Mouse (Mus musculus): ENCODE results near the gene B4galt7. TPM values are rescaled to one million over a fixed set of nuclear protein-coding genes. Genes with fewer than 3 reads are reported as not detected.
A peak's percentile ranks its signal among the peaks of the same experiment; 100 is the strongest.
"Not testable (repeated sequence)": the region's sequence is repeated elsewhere in the genome, so short reads cannot be mapped to it uniquely, and the experiment has no call there.

The B4galt7 gene
- polyA plus RNA-seq, 1 experiment from 2014 or later = 21.7 TPM

- Histone ChIP-seq H3K4me1 (replicated peaks) (peaks cover 15% of the 10 kb centered on the region), H3K9ac (no peak within 1 kb of the TSS), H3K4me3 (replicated peaks) (no peak within 1 kb of the TSS), H3K4me2 (replicated peaks) (no peak within 1 kb of the TSS), H3K27me3 (replicated peaks) (no peaks in the 10 kb centered on the region), H3K36me3 (no peaks in the 10 kb centered on the region), H3K9me3 (no peaks in the 10 kb centered on the region), H3K27ac (no peak within 1 kb of the TSS)
- ATAC-seq = no peak
- 99% methylated on average over 2 of the region's 2 CpGs for WGBS
Observed at GRCm38 (mm10) chr13:55573432-55573831, 26.3 kb upstream of the B4galt7 start, which contains the start of gene Tmed9. Tmed9 (plus strand) TSS chr13:55573732.

- H3K4me1 ChIP-seq (replicated peaks) = peaks cover 10% of the 10 kb centered on the region
- no peak overlapping the region for H3K4me2 ChIP-seq (replicated peaks)
- no peak overlapping the region for H3K9ac ChIP-seq
- H3K9me3 ChIP-seq = no peaks in the 10 kb centered on the region
- H3K27ac ChIP-seq = no peak overlapping the region
- ATAC-seq = no peak
- no peak overlapping the region for H3K4me3 ChIP-seq (replicated peaks)
- 74% methylated on average over 5 of the region's 5 CpGs for WGBS
- no peaks in the 10 kb centered on the region for H3K36me3 ChIP-seq
- no peaks in the 10 kb centered on the region for H3K27me3 ChIP-seq (replicated peaks)
Observed at GRCm38 (mm10) chr13:55574321-55574720, 25.4 kb upstream of the B4galt7 start.

DNA sequence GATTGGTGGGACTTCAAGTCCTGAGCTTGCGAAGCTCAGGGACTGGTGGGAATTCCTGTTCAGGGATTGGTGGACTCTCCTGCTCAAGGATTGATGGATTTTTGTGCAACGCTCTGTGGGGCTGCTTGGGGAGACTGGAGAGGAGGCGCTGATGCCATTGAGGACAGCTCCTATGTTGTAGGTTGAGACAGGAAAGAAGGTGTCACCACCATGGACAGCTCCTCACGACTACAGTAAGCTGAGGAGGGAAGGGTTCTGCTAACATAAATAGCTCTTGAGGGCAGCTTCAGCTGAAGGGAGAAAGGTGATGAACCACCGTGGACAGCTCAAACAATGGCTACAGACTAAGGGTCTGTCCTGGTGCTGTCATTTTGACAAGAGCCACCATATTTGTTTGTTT is 23.8 kb upstream of the B4galt7 start:
- no peak overlapping the region for H3K4me2 ChIP-seq (replicated peaks)
- 60% methylated on average over 5 of the region's 5 CpGs for WGBS
- H3K36me3 ChIP-seq = no peaks in the 10 kb centered on the region
- H3K4me3 ChIP-seq (replicated peaks) = no peak overlapping the region
- H3K9me3 ChIP-seq = no peaks in the 10 kb centered on the region
- H3K4me1 ChIP-seq (replicated peaks) = 0 out of 2 replicates have a peak, but pooled peaks cover 3% of the 10 kb centered on the region
- no peaks in the 10 kb centered on the region for H3K27me3 ChIP-seq (replicated peaks)
- ATAC-seq = no peak
- no peak overlapping the region for H3K27ac ChIP-seq
- no peak overlapping the region for H3K9ac ChIP-seq

GRCm38 (mm10) chr13:55576872-55577271 is 22.8 kb upstream of the B4galt7 start:
- not testable (repeated sequence) for H3K4me1 ChIP-seq (replicated peaks); H3K27me3 ChIP-seq (replicated peaks); H3K9me3 ChIP-seq; H3K27ac ChIP-seq; H3K4me2 ChIP-seq (replicated peaks); H3K4me3 ChIP-seq (replicated peaks); H3K36me3 ChIP-seq; H3K9ac ChIP-seq; ATAC-seq
- 72% methylated on average over 7 of the region's 7 CpGs for WGBS

DNA sequence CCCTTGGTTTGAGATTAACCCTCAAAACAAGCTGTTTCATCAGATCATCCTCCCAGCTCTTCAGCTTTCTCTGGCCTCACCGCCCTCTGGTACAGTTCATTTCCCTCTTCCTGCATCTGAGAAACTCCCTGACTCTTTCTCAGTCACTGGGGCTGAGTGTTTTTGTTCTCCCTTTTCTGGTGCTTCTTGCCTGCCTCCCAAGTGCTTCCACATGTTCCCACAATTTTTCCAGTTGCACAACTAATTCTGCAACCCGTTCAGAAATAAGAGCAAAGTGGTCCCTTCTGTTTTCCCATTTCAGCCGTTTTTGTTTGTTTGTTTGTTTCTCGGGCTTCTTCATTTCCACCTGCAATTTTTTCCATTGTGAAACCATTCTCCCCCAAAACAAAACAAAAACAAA is 21.6 kb upstream of the B4galt7 start:
- Histone ChIP-seq H3K4me1 (replicated peaks) (no peaks in the 10 kb centered on the region), H3K27me3 (replicated peaks) (no peaks in the 10 kb centered on the region), H3K9me3 (no peaks in the 10 kb centered on the region), H3K36me3 (no peaks in the 10 kb centered on the region), H3K9ac (no peak overlapping the region), H3K27ac (no peak overlapping the region), H3K4me3 (replicated peaks) (no peak overlapping the region), H3K4me2 (replicated peaks) (no peak overlapping the region)
- WGBS = 78% methylated on average over 4 of the region's 4 CpGs
- ATAC-seq = no peak

DNA sequence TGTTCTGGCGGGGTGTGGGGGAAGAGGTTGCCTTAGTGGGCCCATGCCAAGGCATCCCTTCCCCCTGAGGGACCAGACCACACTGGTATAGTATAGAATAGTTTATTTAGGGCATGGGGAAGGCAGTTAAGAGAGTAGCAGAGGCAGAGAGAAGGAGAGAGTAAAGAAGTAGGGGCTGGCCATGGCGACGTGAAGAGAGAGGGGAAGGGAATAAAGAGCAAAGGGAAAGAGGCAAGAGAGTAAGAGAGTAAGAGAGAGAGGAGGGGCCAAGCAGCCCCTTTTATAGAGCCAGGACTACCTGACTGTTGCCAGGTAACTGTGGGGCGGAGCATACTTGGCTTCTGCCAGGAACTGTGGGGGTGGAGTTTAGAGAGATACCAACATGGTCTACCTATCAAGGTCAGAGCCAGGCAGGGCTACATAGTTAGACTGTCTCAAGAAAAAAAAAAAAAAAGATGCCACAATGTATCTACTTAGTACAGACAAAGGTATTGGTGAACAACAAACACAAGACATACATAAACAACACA is 7.7 kb upstream of the B4galt7 start:
- 68% methylated on average over 4 of the region's 4 CpGs for WGBS
- Histone ChIP-seq H3K27me3 (replicated peaks) (no peaks in the 10 kb centered on the region), H3K27ac (no peak overlapping the region), H3K9ac (no peak overlapping the region), H3K4me1 (replicated peaks) (peaks cover 5% of the 10 kb centered on the region; the same call in 1 of the 2 replicates), H3K36me3 (peaks cover 25% of the 10 kb centered on the region), H3K4me2 (replicated peaks) (no peak overlapping the region), H3K9me3 (no peaks in the 10 kb centered on the region), H3K4me3 (replicated peaks) (no peak overlapping the region)
- peak; percentile 24 for ATAC-seq

DNA sequence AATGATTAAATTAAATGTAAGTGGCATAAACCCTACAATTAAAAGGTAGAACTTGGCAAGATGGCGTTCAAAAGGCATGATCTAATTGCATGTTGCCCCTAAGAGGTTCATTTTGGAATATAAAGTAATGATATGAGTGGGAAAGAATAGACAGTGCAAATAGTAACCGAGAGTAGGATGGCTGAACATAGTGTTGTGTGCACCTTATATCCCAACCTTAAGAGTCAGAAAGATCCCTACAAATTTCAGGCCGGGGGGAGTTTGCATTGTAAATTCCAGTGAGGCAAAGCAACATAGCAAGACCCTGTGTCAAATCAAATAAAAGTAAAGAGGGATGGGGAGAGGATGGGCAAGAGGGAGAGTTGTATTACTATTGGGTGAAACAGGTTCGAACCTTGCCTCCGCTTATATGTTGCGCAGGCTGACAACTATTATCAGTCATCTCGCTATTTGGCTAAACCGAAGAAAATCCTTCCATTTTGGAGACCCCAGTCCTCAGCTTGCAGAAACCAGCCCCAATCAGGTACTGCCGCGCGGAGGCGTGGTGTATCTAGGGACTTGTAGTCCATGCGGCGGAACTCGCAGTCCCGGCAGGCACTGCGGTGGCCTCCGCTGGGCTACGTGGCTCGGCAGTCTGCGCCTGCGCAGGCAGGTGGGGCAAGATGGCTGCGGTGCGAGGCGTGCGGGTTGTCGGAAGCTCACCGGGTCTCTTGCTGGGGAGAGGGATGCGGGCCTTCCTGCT is 7.0 kb upstream of the B4galt7 start:
- Histone ChIP-seq H3K9ac (peak overlapping the region; percentile 83), H3K9me3 (no peaks in the 10 kb centered on the region), H3K27me3 (replicated peaks) (no peaks in the 10 kb centered on the region), H3K4me2 (replicated peaks) (peak overlapping the region; percentile 59), H3K4me1 (replicated peaks) (peaks cover 5% of the 10 kb centered on the region; the same call in 1 of the 2 replicates), H3K27ac (peak overlapping the region; percentile 14; the same call in 1 of the 2 replicates), H3K4me3 (replicated peaks) (peak overlapping the region; percentile 75), H3K36me3 (peaks cover 26% of the 10 kb centered on the region)
- peak; percentile 99 for ATAC-seq
- WGBS = 5% methylated on average over 29 of the region's 29 CpGs

DNA sequence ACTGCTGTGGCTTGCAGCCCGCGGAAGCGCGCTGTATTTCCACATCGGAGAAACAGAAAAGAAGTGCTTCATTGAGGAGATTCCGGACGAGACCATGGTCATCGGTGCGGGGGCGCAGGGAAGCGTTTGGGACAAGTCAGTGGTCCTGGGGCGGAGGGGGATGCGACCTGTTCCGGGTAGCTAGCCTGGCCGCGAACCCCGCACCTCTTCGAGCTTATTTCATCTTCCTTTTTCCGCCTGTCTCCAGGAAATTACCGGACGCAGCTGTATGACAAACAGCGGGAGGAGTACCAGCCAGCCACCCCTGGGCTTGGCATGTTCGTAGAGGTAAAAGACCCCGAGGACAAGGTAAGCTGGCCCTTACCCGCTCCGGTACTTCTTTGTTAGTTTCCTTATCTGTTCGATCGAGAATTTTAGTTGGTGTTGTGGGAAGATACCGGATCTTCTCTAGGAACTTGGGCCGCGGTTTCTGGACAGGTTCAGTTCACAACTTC is 6.4 kb upstream of the B4galt7 start:
- Histone ChIP-seq H3K9me3 (no peaks in the 10 kb centered on the region), H3K4me3 (replicated peaks) (peak overlapping the region; percentile 75), H3K9ac (peak overlapping the region; percentile 83), H3K27ac (peak overlapping the region; percentile 14; the same call in 1 of the 2 replicates), H3K36me3 (peaks cover 30% of the 10 kb centered on the region), H3K27me3 (replicated peaks) (no peaks in the 10 kb centered on the region), H3K4me1 (replicated peaks) (peaks cover 5% of the 10 kb centered on the region; the same call in 1 of the 2 replicates), H3K4me2 (replicated peaks) (peak overlapping the region; percentile 59)
- under 1% methylated on average over 31 of the region's 31 CpGs for WGBS
- peak; percentile 68 for ATAC-seq

DNA sequence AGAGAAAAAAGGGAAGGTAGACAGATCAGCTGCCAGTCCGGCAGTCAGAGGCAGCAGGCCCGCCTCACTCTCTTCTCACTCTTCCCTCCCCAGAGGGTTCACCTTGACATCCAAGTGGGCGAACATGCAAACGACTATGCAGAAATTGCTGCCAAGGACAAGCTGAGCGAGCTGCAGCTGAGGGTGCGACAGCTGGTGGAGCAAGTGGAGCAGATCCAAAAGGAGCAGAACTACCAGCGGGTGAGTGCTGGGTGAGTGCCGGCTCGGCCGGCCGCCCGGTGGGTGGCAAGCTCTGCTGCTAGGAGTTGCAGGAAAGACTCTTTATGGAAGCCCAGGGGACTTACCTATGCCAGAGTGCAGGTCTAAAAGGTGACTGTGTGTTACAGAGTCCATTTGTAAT is 4.3 kb upstream of the B4galt7 start:
- Histone ChIP-seq H3K27ac (no peak overlapping the region), H3K27me3 (replicated peaks) (no peaks in the 10 kb centered on the region), H3K4me2 (replicated peaks) (no peak overlapping the region), H3K9ac (no peak overlapping the region), H3K4me3 (replicated peaks) (no peak overlapping the region), H3K4me1 (replicated peaks) (peaks cover 5% of the 10 kb centered on the region; the same call in 1 of the 2 replicates), H3K9me3 (no peaks in the 10 kb centered on the region), H3K36me3 (peaks cover 30% of the 10 kb centered on the region)
- ATAC-seq = no peak
- 83% methylated on average over 12 of the region's 12 CpGs for WGBS

DNA sequence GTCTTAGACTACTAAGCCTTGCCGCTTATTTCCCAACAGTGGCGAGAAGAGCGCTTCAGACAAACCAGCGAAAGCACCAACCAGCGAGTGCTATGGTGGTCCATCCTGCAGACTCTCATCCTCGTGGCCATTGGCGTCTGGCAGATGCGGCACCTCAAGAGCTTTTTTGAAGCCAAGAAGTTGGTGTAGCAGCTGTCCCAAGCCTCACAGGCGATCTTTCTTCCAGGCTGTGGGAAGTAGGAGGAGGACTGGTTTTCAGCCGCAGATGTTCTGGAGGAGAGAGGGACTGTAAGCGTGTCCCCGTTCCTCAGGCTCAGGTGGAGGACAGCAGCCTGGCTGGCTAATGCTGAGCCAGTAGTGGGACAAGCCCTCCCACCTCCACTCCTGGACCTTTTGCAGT is 2.9 kb upstream of the B4galt7 start:
- H3K4me1 ChIP-seq (replicated peaks) = peaks cover 9% of the 10 kb centered on the region
- 95% methylated on average over 12 of the region's 12 CpGs for WGBS
- no peaks in the 10 kb centered on the region for H3K9me3 ChIP-seq
- H3K27me3 ChIP-seq (replicated peaks) = no peaks in the 10 kb centered on the region
- ATAC-seq = no peak
- H3K27ac ChIP-seq = no peak overlapping the region
- no peak overlapping the region for H3K4me2 ChIP-seq (replicated peaks)
- H3K9ac ChIP-seq = no peak overlapping the region
- H3K36me3 ChIP-seq = peaks cover 30% of the 10 kb centered on the region
- H3K4me3 ChIP-seq (replicated peaks) = no peak overlapping the region

DNA sequence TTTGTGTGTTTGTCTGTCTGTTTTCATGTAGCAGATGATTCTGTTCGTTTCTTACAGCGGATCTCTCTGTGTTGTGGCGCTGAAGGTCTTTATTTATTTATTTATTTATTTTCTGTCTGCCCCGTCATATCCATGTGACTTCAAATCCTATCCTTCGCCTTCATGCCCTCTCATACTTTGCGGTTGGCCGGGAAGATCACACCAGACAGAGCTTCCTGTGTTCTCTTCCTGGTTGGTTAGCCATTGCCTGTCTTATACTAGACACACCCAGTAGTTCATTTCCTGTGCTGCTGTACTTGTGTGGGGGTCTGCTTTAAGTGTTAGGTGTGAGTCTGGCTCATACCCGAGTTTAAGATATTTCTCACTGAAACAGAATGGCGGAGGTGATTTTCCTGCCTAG is 961 bp downstream of the B4galt7 start:
- H3K4me1 ChIP-seq (replicated peaks) = peaks cover 4% of the 10 kb centered on the region
- no peaks in the 10 kb centered on the region for H3K27me3 ChIP-seq (replicated peaks)
- no peak overlapping the region for H3K27ac ChIP-seq
- WGBS = 16% methylated on average over 9 of the region's 9 CpGs
- H3K36me3 ChIP-seq = peaks cover 24% of the 10 kb centered on the region
- peak overlapping the region; percentile 95 for H3K4me3 ChIP-seq (replicated peaks)
- peak; percentile 28; the same call in 1 of the 2 replicates for ATAC-seq
- H3K9ac ChIP-seq = peak overlapping the region; percentile 94; the same call in 1 of the 2 replicates
- H3K9me3 ChIP-seq = no peaks in the 10 kb centered on the region
- H3K4me2 ChIP-seq (replicated peaks) = peak overlapping the region; percentile 74

GRCm38 (mm10) chr13:55601611-55602010 is 1.9 kb downstream of the B4galt7 start:
- no peak overlapping the region for H3K27ac ChIP-seq
- no peak for ATAC-seq
- peaks cover 14% of the 10 kb centered on the region for H3K36me3 ChIP-seq
- WGBS = 4% methylated on average over 3 of the region's 3 CpGs
- no peak overlapping the region for H3K4me3 ChIP-seq (replicated peaks)
- H3K9ac ChIP-seq = no peak overlapping the region
- no peaks in the 10 kb centered on the region for H3K27me3 ChIP-seq (replicated peaks)
- H3K4me2 ChIP-seq (replicated peaks) = no peak overlapping the region
- no peaks in the 10 kb centered on the region for H3K9me3 ChIP-seq
- peaks cover 4% of the 10 kb centered on the region for H3K4me1 ChIP-seq (replicated peaks)
